Mouse (Mus musculus) urinary bladder, postnatal 4 days (tissue): ENCODE data around the gene Cyfip2.

Source experiments
- DNase-seq, 2 experiments: peaks; one replicate each; pipeline ENCODE4 v3.0.0; 2021 to 2022; ENCODE audit warnings: low spot score in 2 of 2

Cyfip2 gene

DNA sequence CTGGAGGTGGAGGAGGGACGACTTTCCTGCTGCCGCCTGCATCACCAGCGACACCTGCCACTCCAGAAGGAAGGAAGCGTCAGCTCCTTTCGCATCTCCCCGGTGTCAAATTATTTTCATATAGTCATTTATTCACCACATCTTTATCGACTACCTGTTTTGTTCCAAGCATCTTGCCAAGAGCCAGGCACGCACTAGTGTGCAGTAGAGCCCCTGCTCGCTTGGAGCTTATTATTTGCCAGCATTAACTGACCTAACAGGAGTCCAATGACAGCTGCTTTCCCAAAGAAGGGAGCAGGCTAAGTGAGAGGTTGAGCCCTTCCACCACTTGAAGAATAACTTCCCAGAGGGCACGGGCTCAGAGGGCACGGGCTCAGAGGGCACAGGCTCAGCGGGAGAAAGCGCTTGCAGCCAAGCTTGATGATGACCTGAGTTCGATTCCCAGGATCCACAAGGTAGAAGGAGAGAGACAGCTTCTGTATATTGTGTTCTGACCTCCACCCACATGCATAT is at the start of gene Cyfip2:
Cyfip2 (minus strand) TSS at position 337 of the 513 bp plus-strand sequence.
- DNase-seq: no peak

DNA sequence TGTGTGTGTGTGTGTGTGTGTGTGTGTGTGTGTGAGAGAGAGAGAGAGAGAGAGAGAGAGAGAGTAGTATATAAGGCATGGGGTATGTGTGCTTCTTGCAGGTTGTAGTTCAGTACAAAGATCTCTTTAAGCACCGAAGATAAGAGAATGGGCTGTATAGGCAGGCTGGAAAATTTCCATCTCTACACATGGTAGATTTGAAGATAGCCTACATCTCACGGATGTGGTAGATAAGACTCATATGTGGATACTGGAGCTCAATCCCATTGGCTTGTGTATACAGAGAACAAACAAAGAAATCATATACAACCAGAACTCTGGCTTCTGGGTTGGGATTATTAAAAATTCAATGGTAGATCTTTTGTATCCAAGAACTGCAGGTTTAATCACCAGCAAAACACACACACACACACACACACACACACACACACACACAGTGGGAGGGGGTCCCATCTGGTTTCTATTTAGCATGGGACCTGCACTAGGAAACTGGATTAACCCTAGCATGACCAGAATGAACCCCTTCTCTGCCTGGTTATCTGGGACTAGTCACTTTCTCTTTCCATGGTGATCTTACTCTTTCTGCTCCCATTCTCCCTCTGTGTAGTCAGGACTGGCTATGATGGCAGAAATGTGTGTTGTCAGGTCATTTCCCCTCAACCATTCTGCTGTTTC is 48.5 kb upstream of the Cyfip2 start:
- no peak for DNase-seq

DNA sequence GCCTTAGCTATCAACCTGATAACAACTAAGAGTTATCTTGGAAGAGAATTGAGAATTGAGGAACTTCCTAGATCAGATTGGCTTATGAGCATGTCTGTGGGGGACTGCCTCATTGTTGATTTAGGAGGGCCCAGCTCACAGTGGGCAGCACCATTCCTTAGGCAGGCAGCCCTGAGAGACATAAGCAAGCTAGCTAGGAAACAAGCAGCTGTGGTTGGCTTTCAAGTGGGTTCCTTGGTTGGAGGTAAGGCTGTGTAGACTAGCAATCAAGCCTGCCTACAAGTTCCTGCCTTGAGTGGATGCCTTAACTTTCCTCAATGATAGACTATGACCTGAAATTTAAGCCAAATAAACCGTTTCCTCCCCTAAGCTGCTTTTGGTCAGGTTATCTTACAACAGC is 45.7 kb upstream of the Cyfip2 start:
- no peak for DNase-seq

DNA sequence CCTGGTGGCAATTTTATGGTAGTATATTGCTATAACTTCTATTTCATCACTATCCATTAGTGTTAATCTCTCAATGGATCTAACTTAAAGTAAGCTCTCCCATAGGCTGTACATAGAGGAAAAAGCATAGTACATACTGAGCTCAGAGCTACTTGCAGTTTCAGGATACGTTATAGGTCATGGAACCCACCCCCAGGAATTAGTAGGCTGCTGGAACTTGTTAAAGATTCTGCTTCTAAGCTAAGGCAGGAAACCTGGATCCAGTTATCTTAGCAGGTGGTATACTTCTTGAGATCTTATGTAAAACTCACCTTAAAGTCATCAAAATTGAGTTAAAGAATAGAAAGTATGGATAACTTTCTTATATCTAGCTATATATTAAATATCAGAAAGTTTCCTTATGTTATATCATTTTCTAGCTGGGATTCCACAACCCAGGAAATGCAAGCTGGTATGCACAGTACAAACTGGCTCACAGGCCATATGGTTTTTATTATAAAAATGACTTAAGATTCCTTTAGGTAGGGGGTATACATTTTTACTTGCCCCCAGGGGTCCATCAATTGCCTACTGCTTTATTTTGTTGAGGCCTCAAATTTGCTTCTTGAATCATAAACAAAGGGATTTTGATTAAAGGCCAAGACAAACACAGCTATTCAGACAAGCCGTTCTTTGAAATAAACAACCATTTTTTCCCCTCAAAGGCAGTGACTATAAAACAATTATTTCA is 37.2 kb upstream of the Cyfip2 start:
- no peak for DNase-seq

DNA sequence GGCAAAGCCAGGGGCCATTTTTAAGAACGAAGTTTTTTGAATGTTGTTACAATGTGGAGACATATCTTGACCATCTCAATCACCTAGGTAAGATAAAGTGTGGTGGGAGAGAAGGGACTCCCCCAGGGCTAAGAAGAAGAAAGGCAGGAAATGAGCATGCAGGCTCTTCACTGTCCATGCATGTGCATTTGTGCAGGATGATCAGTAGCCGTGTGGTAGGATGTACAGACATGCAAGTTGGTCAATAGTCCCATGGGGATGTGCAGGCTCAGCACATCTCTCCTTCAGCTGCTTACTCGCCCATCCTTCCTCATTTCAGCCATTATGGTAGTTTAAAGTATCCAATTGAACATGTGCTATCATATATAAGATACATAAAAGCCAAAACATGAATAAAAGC is 35.8 kb upstream of the Cyfip2 start:
- no peak for DNase-seq

DNA sequence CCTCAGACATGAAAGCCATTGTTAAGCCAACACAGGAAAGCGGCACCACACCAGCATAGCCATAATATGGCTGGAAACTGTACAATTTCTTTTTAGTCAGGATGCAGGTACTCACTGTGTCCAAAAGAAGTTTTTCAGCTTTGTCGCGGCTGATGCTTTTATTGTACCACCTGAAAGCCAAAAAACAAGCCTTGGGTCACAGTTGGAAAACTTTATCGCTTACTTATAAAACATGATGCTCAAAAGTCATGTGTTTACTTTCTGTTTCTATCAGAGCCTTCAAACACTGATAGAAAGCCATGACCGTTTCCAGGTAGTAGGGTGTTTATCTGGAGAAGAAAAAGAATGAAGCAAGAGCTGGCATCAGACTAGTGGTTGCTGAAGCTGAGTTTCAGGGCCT is 35.1 kb upstream of the Cyfip2 start:
- DNase-seq: no peak

DNA sequence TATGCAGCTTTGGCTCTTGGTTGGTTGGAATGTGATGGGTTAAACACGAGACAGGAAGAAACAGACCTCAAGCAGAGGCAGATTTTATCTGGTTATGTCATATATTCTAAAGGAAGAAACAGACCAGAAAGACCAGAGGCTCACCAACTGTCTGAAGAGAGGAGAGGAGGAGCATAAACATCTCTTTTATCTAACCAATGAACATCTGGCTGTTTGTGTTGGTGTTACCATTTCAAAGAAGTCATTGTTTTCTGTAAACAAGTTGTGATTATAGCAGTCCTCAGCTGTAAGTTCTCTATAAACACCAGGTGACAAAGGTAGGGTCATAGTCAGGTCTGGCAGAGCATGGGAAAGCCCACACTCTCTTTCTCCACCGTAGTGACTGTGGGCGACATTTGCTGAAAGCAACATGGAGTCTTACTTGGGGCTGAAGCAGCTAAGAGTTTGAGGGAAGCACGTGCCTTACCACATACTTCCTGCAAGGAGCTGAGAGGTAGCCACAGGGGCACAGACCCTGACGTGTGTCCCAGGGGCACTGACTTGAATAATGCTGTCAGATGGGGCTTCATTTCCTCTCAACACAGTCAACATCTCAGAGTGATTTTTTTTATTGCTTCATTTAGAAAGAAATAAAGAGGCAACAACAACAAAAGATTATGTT is 31.4 kb upstream of the Cyfip2 start:
- no peak for DNase-seq

DNA sequence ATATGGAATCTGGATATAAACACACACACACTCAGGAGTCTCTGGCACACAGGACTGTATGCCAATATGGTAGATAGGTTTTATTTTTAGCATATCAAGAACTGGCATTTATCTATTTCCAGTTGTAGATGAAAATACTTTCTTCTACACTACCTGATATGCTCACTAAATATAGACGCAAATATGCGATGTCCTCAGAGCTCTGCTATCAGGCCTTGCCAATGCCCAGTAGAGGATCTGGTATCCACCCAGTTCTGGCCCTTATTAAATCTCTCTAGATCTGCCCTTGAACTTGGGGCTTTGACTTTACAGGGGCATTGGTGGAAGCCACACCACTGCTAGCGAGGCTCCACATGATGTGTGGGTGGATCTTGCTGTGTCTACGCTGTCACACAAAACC is 29.3 kb upstream of the Cyfip2 start:
- no peak for DNase-seq

DNA sequence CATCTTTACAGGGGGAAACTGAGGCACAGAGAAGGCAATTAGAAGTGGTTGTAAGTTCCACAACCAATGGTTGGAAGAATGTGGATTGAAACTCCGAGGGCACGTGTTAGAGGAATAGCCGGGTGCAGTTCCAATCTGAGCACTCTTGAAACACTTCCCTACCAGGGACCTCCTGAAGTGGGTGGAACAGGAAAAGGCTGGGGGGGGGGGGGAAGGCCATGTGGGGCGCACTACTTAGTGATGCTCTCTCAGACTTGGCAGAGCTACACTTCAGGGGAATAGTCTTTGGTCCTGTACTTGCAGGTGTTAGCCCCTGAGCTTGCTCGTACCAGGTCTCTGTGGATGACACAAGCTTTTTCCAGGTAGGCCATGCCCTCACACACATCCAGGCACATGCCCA is 23.4 kb upstream of the Cyfip2 start:
- no peak for DNase-seq

DNA sequence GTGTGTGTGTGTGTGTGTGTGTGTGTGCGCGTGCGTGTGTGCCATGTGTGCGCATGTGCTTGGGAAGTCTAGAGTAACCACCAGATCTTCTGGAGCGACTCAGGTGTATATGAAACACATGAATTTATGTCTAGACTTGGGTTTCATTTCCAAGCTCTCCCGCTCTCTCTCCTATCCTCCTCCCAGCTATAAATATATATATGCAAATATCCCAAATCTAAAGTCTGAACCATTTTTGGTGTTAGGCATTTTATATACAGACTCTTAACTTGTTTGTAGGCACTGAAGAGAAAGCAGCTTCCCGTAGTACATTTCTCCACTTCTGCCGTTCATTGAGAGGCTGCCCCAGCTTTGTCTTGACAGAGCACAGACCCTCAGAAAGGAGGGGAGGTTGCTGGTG is 19.6 kb upstream of the Cyfip2 start:
- DNase-seq: no peak

DNA sequence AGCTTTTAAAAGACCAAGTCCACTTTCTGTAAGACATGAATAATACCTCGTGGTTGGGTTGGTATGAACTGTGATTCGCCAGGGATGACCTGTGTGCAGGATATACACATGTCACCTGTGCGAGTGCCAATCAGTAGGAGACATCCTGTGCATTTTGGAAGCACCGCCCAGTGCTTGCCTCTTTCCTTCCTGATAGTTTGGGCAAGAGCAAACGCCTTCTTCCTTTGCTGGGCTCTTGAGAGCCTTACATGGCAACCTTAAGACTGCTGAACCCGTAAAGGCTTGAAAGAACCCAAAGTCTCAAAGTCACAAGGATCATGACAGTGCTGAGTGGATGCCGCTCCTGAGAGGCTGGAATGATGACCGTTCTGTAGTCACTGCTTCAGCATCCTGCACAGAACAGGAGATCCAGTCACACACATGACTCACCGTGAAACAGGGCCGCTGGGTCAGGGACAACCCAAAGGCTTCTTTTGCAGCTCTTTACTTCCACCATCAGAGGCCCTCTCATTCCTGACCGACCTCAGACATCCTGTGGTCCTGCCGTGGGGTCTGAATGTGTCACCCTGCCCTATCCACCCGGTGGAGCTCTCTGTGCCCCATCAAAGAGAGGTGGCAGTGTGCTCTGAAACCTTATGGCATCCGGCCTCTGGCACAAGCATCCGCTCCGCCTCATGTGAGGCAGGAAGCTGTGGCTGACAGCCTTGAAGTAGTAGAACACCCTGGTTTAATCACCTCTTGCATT is 13.8 kb upstream of the Cyfip2 start:
- DNase-seq: no peak

DNA sequence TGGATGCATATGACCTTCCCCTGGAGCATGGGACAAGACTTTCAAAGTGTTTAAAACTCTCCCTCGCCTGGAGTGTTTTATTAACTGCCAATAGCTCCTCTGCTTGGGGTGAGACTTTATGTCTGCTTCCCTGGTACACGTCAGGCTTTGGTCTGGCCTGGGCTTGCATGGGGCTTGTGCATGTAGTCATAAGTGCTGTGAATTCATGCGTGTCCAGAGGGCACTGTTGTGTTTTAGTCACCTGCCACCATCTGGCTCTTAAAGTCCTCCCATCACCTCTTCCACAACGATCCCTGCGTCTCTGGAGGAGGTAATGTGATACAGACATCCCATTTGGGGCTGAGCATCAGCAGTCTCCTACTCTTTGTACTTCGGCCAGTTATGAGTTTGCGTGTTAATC is 8.9 kb upstream of the Cyfip2 start:
- DNase-seq: no peak

DNA sequence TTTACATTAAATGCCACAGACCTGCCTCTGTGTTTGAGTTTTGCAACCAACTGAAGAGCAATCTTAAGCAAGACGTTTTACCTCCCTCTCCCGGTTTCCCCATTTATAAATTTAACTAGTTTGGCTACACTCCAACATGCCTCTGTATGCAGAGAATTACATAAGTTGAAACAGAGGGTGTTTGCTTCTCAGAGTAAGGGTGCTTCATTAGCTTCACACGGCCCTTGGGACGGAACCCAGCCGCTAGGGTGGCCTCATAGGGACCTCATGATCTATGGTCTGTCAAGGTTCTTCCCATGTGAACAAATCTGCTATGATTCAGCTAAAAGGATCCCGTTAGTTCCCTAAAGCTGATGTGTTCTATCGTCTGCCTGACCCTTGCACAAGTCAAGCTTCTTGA is 1.9 kb upstream of the Cyfip2 start:
- DNase-seq: no peak

DNA sequence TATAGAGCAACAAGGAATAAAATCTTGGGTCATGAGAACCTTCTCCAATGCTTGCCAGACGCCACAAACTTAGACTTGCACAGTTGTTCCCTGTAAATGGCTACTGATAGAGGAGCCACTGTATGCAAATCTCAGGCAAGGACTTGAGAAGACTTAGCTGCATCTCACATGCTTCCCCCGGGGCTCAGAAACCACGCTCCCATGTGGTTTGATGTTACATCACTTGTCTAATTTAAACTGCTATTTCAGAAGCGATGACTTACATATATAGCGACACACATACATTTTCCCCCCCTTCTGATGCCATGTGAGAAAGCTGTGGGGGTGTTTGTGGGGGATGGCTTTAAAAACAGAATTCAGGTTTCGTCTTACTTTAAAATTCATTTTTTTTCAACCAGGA is 1.2 kb upstream of the Cyfip2 start:
- DNase-seq: no peak

DNA sequence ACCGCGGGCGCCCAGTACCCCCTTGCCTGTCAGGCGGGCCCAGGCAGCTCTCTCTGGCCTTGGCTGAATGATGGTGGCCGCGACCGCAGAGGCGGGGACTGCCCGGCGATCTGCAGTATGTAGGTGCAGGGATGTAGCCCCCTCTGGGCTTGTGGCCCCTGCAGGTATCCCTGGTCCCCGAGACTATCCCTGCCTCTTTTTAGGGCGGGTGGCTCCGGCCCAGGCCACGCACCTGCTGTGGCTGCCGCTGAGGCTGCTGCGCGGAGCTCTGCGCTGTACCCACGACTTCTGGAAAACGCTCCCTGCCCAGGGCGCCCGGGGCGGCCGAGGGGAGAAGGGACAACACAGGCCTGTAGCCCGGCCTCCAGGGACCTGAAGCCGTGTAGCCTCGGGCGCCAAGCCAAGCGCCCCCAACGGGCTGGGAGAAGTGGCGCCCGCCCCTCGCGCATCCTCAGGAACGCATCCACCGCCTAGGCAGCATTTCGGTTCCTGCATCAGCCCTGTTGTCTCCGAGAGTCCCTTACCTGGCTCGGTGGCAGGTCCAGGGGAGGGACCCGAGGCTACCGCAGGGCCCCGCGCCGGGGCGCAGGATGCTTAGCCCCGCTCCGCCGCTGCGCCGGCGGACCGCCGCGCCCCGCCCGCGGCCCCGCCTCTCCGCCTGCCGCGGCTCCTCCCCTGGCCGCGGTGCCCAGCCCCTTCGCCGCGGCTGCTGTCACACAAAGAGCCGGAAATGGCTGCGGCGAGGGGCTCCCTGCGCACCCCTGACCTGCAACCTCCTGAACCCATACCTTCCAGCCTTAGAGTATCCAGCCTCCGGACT is 746 bp downstream of the Cyfip2 start:
- DNase-seq: peak in 1 of 2 experiments; percentile 26

DNA sequence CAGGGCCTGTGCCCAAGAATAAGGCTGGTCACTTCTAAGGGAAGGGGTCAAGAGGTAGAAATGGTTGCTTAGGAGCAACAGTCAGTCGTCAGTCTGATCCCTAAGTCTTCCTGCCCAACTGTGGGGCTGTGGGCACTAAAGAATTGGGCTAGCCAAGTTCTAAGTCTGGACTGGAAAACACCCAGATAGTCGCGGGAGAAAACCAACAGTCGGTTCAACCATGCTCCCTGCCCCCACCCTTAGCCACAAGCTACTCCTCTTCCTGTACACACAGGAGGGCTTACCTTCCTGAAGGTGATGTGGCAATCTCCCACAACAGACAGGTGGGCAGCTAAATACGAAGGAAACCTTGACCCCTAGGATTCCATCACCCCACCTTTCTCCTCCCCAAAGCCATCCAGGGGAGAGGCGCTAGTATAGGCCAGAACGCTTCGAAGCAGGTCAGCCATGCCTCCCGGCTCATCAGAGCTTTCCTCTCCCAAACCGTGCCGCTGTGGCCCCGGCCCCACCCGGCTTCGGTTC is 1.4 kb downstream of the Cyfip2 start:
- DNase-seq: no peak

DNA sequence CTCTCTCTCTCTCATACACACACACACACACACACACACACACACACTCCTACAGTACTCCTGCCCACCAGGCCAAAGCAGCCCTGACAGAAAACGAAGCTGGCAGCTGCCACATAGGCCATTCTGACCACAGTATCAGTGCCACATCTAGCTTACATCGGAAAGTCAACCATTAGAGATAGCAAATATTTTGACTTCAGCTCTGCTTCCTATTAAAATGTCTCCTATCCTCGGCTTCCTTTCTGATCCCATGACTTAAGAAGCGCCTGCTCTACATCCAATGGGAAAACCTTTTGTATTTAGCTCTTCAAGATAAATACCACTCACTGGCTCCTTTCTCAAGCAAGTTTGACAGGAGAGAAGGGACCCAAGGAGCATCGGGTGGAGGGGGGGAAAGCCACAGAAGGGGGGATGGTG is 2.0 kb downstream of the Cyfip2 start:
- DNase-seq: no peak

DNA sequence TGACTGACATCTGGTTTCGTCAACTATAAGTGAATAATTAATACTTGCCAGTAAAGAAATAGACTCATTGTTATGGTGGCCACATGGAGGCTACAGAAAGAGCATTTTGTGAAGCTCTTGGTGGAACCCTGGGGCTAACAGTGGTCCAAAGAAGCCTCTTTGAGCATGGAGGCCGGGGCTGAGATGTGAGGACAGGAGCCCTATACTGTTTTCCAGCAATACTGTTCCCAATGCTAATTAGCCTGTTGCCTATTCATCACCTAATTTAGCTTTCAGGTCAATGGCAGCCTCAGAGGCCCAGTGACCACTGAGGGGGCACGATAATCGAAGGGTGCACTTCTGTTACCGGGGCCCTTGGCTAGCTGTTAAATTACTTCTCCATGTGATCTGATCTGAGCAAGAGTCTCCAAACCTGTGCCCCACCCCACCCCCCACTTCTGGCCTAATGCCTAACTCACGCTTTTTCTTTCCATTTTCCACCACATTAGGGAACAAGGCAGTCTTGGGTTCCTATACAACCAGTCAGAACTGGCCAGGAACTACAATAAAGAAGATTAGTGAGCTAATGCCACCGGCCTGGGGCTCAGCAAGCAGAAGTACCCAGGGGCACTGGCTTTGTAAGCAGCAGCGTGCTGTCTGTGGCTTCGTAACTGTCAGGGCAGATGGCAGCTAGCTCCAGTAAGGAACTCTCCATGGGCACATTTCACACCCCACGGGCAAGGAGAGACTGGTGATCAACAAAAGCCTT is 2.7 kb downstream of the Cyfip2 start:
- no peak for DNase-seq

DNA sequence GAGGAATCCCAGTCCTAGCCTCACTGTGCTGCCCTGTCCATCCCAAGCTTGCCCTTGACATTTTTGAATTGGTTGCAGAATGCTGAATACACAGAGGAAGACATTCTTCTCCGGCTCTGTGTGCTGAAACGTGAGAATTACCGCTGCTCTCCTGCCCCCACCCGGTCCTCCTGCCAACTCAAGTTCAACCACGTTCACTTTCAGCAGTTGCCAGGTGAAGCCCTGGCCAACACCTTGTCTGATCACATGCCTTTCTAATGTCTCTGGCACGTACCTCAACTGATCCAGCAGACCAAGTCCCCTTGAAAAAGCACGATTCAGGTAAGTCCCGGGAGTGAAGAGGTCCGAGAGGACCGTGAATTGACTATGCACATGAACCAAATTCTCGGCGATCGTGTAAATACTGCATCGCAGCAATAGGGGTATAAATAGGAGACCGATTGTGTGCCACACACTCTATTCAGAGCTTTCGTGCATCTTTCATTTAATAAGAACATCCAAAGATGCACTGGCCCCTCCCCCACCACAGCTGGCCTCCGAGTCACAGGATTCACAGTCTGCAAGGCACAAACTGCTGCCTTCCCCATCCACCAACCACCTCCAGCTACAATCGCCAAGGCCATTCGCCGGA is 3.4 kb downstream of the Cyfip2 start:
- DNase-seq: no peak
